Mouse (Mus musculus) midbrain, postnatal 0 days (tissue): ENCODE results near the gene Morc4. TPM values are rescaled to one million over a fixed set of nuclear protein-coding genes. Genes with fewer than 3 reads are reported as not detected.
A peak's percentile ranks its signal among the peaks of the same experiment; 100 is the strongest.

ENCODE experiments used
- ATAC-seq: fragments of 200-750 bp; cut with Nextera tagmentation; 2 replicates; pipeline ENCODE4 v1.8.0; 2017; ENCODE audit warnings: moderate number of reproducible peaks, mild to moderate bottlenecking, moderate TSS enrichment, moderate library complexity; ENCODE audit not compliant: low FRiP score
- DNase-seq: peaks from one replicate; pipeline ENCODE4 v3.0.0-alpha.2; 2015; ENCODE audit warnings: low spot score
- H3K27ac ChIP-seq: fragments of 300-500 bp; sonication (generic); 2 replicates; pipeline ENCODE4 v1.5.1; 2014; ENCODE audit warnings: low read depth, mild to moderate bottlenecking, low read length, mixed read lengths
- H3K27me3 ChIP-seq: fragments of 300-500 bp; sonication (generic); 2 replicates; pipeline ENCODE4 v1.6.1; 2014; ENCODE audit warnings: low read length, control low read depth, mixed read lengths; ENCODE audit not compliant: insufficient read depth
- H3K36me3 ChIP-seq: fragments of 300-500 bp; sonication (generic); 2 replicates; pipeline ENCODE4 v1.6.1; 2014; ENCODE audit warnings: low read length, control low read depth, mixed read lengths; ENCODE audit not compliant: insufficient read depth
- H3K4me1 ChIP-seq: fragments of 300-500 bp; sonication (generic); 2 replicates; pipeline ENCODE4 v1.6.1; 2014; ENCODE audit warnings: mild to moderate bottlenecking, control low read depth, antibody characterized with exemption, low read length, mixed read lengths; ENCODE audit not compliant: insufficient read depth
- H3K4me2 ChIP-seq: fragments of 300-500 bp; sonication (generic); 2 replicates; pipeline ENCODE4 v1.6.1; 2014; ENCODE audit warnings: low read depth, mild to moderate bottlenecking, low read length, mixed read lengths; ENCODE audit not compliant: poor library complexity, severe bottlenecking
- H3K4me3 ChIP-seq: fragments of 300-500 bp; sonication (generic); 2 replicates; pipeline ENCODE4 v1.5.1; 2014; ENCODE audit warnings: low read depth, mild to moderate bottlenecking, low read length, moderate library complexity
- H3K9ac ChIP-seq: fragments of 300-500 bp; sonication (generic); replicated peaks from 2 replicates; pipeline ENCODE4 v1.6.1; 2014; ENCODE audit warnings: mild to moderate bottlenecking, low read length, moderate library complexity, mixed read lengths; ENCODE audit not compliant: poor library complexity, severe bottlenecking
- H3K9me3 ChIP-seq: fragments of 300-500 bp; sonication (generic); 2 replicates; pipeline ENCODE4 v1.6.1; 2016; ENCODE audit warnings: low read length, control low read depth
- CTCF ChIP-seq: IDR thresholded peaks from 2 replicates; pipeline ENCODE4 v1.5.1; 2016; ENCODE audit warnings: antibody characterized with exemption, mild to moderate bottlenecking
- WGBS: fragments of 180-500 bp; shearing (Covaris S2); extraction: QIAGEN DNeasy Blood & Tissue Kit; methylation state at CpG from one replicate; pipeline ENCODE4 v1.1.7; 2014; 5-methylcytosine and 5-hydroxymethylcytosine counted together
- polyA plus RNA-seq: library from polyadenylated mRNA; unstranded; fragments of >200 nt; fragmentation: Nextera tagmentation; extraction: Ambion mirVana; gene quantifications from 2 replicates; pipeline ENCODE4 v1.2.1, GENCODE M21; 2015
- total RNA-seq: library from RNA; depleted of rRNA; stranded (reverse); fragments of >200 nt; gene quantifications from 2 replicates; pipeline ENCODE4 v1.2.3, GENCODE M21; 2014

The Morc4 gene
- total and polyA plus RNA-seq, 2 experiments from 2014 or later = 2.6 to 3.1 TPM

DNA sequence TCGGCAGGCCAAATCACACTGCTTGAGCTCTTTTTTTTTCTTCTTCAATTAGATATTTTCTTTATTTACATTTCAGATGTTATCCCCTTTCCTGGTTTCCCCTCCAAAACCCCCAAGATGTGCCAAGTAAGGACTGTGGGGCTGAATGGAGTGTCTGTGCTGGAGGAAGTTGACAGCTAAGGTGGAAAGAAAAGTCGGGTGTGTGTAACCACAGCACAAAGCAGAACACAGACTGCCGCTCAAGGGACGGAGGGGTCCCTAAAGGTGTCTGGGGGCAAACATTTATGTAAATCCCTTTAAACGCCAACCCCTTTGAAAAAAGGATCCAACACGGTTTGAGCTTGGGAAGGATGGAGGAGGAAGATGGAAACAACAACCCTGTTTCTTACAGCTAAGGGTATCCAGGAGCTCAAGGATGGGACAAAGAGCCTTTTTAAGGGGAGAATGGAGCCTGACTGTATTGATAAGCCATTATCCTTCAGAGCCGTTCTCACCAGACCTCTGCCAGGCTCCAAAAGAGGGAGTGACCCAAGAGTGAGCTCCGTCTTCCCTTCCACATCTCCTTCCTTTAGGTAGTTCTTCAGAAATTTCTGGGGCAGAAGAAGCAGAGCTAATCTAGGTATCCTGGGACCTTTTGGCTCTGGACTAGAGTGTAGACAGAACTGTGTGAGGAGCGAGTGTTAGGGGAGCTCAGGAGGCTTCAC is 58.0 kb downstream of the Morc4 start:
- 74% methylated on average over 9 of the region's 9 CpGs for WGBS
- no peak for DNase-seq
- Histone ChIP-seq H3K4me2 (no peak overlapping the region), H3K36me3 (no peaks in the 10 kb centered on the region), H3K4me1 (no peaks in the 10 kb centered on the region), H3K9me3 (no peaks in the 10 kb centered on the region), H3K27ac (no peak overlapping the region), H3K9ac (no peak overlapping the region), H3K27me3 (peaks cover 3% of the 10 kb centered on the region; the same call in 1 of the 2 replicates), H3K4me3 (no peak overlapping the region)
- no peak for TF ChIP-seq CTCF
- ATAC-seq = no peak

DNA sequence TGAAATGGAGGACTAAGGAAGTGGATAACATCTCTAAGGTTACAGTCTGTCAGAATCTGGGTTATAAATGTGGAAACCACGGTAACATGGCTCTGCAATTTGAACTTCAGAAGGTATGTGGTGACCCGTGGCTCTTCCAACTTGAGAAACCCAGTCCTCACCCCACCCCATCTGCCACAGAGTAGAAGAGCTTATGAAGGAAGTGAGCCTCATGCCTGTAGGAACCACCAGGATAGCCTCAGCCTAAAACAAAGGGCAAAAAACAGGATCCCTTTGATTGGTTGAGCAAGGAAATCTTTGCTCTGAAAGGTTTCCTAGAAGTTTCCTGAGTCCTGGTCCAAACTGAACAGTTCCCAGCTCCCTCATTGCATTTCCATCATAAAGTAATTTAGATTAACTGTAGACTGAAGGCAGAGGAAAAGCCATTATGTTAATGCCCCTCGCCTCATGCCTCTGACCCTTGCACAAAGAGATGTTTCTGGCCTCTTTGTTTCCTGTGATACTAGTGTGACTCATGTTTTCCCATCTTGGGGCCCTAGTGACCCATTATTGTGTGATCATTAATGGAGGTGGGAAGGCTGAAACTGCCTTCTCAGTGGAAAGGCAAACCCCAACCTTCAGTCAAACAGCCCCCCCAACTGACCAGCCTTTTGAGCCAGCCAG is 58.7 kb downstream of the Morc4 start:
- WGBS = 74% methylated on average over 3 of the region's 3 CpGs
- H3K27ac ChIP-seq = no peak overlapping the region
- no peak overlapping the region for H3K4me2 ChIP-seq
- DNase-seq (no peak), ATAC-seq (no peak)
- H3K36me3 ChIP-seq = no peaks in the 10 kb centered on the region
- H3K9me3 ChIP-seq = no peaks in the 10 kb centered on the region
- no peak for TF ChIP-seq CTCF
- H3K4me3 ChIP-seq = no peak overlapping the region
- peaks cover 3% of the 10 kb centered on the region; the same call in 1 of the 2 replicates for H3K27me3 ChIP-seq
- no peaks in the 10 kb centered on the region for H3K4me1 ChIP-seq
- no peak overlapping the region for H3K9ac ChIP-seq

DNA sequence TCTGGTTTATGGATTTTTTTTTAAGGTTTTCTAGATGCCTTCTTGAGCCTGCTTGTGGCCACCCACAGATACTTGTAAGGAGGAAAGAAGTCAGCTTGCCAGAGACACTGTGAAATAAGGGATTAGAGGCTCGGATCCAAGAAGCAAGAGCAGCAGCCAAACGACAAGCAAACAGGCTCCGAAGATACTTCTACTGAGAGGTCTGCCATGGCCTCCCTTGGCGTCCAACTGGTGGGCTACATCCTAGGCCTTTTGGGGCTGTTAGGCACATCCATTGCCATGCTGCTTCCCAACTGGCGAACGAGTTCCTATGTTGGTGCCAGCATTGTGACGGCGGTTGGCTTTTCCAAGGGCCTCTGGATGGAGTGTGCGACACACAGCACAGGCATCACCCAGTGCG is 63.0 kb downstream of the Morc4 start:
- Histone ChIP-seq H3K4me3 (no peak overlapping the region), H3K27me3 (peaks cover 3% of the 10 kb centered on the region; the same call in 1 of the 2 replicates), H3K4me1 (no peaks in the 10 kb centered on the region), H3K9me3 (no peaks in the 10 kb centered on the region), H3K27ac (no peak overlapping the region), H3K4me2 (no peak overlapping the region), H3K9ac (no peak overlapping the region), H3K36me3 (no peaks in the 10 kb centered on the region)
- ATAC-seq (0 out of 2 replicates have a peak, but pooled peaks have one; percentile 20), DNase-seq (peak; percentile 51)
- 75% methylated on average over 10 of the region's 10 CpGs for WGBS
- no peak for TF ChIP-seq CTCF

DNA sequence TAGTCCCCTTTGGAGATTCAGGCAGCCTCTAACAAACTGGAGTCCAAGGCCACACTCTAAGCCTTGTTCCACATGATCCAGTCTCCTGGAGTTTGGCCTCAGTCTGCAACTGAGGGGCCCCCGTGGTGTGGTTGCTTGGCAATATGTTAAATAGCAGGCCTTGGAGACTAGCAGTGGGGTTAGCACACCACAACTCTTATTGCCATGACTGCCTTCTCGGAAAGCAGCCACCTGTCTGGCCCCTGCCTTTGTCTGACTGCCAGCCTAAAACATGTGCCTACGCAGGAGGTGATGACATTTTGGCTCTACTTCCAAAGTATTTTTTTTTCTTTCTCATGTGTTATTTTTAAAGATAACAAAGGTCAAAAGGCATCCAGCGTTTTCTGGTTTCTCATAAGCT is 63.4 kb downstream of the Morc4 start:
- no peak overlapping the region for H3K9ac ChIP-seq
- no peak for TF ChIP-seq CTCF
- H3K27ac ChIP-seq = no peak overlapping the region
- 43% methylated on average over 4 of the region's 4 CpGs for WGBS
- H3K9me3 ChIP-seq = no peaks in the 10 kb centered on the region
- H3K4me2 ChIP-seq = no peak overlapping the region
- ATAC-seq = peak; percentile 69
- no peak overlapping the region for H3K4me3 ChIP-seq
- H3K4me1 ChIP-seq = no peaks in the 10 kb centered on the region
- H3K36me3 ChIP-seq = no peaks in the 10 kb centered on the region
- DNase-seq = peak; percentile 59
- H3K27me3 ChIP-seq = peaks cover 3% of the 10 kb centered on the region; the same call in 1 of the 2 replicates

DNA sequence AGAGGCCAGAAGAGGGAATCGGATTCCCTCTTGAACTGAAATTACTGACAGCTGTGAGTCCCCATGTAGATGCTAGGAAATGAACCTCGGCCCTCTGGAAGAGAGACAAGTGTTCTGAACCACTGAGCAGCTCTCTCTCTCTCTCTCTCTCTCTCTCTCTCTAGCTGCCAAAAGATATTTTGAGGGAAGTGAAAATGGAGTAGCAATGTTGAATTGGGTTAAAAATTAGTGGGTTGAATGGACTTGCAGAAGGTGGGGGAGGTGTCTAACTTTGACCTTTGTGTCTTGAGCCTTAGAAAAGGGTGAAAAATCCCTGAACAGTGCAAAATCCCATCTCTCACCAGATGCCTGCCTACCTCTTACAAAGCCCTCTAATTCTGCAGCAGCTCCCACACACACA is 64.1 kb downstream of the Morc4 start:
- Histone ChIP-seq H3K4me1 (no peaks in the 10 kb centered on the region), H3K27ac (no peak overlapping the region), H3K4me3 (no peak overlapping the region), H3K36me3 (no peaks in the 10 kb centered on the region), H3K4me2 (no peak overlapping the region), H3K9ac (no peak overlapping the region), H3K27me3 (peaks cover 2% of the 10 kb centered on the region; the same call in 1 of the 2 replicates), H3K9me3 (no peaks in the 10 kb centered on the region)
- no peak for TF ChIP-seq CTCF
- DNase-seq (no peak), ATAC-seq (no peak)
- WGBS = 71% methylated on average over 2 of the region's 2 CpGs

DNA sequence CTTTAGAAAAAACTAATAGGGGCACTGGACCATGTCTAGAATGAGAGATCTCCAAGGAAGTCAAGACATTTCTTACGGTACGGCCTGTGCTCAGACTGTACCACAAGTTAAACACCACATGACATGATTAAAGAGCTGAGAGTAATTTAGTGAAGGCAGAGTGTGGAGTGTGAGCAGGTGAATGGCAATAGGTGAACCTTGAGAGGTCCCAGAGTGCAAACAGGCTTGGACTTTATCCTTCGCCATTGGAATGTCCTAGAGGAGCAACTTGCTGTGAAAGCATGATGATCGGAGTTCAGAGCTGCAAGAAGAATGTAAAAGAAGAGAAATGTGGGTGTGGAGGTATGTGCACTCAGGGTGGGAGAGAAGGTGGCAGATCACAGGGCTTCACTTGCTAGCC is 65.6 kb downstream of the Morc4 start:
- Histone ChIP-seq H3K9ac (no peak overlapping the region), H3K27ac (no peak overlapping the region), H3K4me2 (no peak overlapping the region), H3K4me3 (no peak overlapping the region), H3K9me3 (no peaks in the 10 kb centered on the region), H3K27me3 (no peaks in the 10 kb centered on the region; the same call in 1 of the 2 replicates), H3K36me3 (no peaks in the 10 kb centered on the region), H3K4me1 (no peaks in the 10 kb centered on the region)
- DNase-seq = no peak
- no peak for ATAC-seq
- WGBS = 95% methylated on average over 4 of the region's 4 CpGs
- TF ChIP-seq CTCF = no peak
